Mouse (Mus musculus): Measurements from ENCODE around the gene Ttc25.
"Not testable (repeated sequence)": the region's sequence is repeated elsewhere in the genome, so short reads cannot be mapped to it uniquely, and the experiment has no call there.

Ttc25 gene

DNA sequence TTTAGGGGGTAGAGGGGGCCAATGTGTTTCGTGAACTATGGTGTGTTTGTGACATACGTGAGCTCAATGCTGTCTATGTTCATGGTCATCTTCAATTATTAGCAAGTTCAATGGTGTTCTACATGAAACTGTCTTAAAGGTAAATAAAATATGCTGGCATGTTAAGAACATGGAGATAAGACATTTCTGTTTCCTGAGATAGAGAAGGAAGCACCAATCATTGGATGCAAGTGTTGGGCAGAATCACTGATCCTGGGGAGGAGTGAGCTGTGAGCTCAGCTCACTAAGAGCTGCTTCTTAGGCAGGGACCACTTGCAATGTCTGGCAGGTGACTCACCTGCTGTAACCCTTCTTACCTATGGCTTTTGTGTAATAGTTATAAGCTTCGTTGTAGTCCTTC is 56.0 kb downstream of the Ttc25 start:
- in situ Hi-C loops (cut with MboI, MseI) = no loop called here

DNA sequence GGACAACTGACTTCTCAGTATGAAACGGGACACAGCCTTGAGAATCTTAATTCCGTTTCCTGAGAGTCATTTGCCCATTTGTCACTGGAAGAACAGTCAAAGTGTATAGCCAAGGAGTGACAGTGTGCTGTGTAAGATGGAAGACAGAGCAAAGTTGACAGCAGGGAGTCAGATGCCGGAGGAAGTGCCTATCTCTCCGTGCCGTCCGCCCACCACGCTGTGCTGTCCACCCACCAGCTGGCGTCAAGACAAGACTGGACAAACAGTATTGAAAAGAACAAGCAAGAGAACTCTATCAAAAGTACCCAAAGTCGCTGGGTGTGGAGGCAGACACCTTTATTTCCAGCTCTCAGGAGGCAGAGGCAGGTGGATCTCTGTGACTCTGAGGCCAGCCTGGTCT is 57.7 kb downstream of the Ttc25 start:
- in situ Hi-C loops (cut with MboI, MseI) = no loop called here

DNA sequence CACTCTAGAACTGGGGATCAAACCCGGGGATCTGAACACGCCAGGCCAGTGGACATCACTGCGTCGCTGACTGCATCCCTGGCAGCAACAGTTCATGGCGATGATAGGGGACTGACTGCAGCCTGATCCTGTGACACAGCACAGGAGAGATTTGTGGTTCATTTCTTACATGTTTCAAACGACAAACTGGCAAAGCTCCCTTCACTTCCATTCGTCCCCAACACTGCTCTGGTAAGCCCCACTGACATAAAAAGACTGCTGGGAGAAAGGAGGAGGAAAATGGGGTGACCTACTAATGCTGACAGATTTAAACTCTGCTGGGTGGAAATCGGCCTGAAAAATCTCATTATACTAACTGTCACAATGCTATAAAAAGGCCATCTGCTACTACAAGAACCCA is 58.4 kb downstream of the Ttc25 start:
- in situ Hi-C loops (cut with MboI, MseI) = no loop called here

DNA sequence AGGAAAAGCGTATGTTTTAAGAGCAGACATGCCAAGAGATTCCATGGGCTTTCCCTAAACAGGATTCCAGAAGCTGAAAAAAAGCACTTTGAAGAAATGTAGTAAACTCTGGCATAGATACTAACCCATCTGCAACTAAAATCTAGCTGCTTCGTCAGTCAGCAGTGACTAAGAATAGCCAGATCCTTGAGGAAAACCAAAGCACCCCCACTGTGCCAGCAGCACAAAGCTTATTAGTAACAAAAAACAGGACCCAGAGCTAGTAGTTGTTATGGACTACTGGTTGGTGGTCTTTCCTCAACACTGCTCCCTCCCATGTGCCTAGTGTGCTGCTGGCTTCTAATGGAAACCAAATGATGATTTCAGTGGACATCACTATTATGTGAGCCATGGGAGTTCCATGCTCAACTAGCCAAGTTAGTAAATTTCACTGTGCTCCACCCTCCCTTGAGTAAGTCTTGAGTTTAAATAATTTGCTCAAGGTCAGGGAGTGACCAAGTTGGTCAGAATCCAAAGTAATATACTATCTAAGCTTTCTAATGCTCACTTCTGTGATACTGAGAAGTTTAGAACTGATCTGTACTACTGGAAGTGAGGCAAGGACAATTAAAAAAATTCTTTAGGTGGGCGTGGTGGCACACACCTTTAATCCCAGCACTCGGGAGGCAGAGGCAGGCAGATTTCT is 59.1 kb downstream of the Ttc25 start:
- in situ Hi-C loops (cut with MboI, MseI) = no loop called here

DNA sequence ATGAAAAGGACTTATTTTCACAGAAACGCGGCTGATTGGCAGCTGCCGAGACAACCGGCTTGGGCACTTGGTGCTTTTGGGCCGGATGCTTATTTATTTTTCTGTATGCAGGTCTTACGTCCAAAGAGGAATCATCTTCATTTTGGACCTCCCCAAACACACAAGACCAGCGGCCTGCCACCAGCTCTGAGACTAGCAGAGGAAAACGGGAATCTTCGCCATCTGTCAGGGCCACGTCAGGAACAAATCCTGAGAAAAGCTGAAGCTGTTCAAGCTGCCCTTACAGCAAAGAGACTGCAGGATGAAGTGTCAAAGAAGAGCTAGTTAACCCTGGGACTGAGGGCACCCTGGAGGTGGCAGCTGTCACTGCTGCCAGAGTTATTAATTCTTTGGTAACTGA is 60.0 kb downstream of the Ttc25 start:
- in situ Hi-C loops (cut with MboI, MseI) = no loop called here

DNA sequence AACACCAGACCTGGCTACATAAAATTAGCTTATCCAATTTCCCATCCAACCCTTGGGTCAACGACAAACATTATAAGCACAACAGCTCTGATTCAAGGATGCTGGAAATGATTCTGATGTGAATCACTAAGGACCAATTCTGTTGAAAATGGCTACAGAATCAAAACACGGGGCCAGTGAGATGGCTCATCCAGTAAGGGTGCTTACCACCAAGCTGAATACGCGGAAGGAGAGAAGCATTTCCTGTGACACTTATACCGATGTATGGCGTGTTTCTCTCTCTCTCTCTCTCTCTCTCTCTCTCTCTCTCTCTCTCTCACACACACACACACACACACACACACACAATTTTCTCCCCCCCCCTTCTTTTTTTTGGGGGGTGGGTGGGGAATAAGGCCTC is 61.7 kb downstream of the Ttc25 start:
- in situ Hi-C loops (cut with MboI, MseI) = no loop called here

DNA sequence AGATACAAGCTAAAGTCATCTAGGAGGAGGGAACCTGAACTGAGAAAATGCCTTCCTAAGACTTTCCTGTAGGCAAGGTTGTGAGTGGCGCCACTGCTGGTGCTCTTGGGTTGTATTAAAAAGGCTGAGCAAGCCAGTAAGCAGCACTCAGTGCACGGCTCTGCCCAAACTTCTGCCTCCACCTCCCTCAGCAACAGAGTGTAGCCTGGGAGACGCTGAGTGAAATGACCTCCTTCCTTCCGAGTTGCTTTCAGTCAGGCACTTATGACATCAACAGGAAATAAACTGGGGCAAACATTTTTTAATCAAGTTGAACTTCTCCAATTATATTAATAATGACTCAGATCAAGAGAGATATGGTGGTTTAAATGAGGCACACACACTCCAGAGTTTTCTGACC is 63.4 kb downstream of the Ttc25 start:
- in situ Hi-C loops (cut with MboI, MseI) = no loop called here

DNA sequence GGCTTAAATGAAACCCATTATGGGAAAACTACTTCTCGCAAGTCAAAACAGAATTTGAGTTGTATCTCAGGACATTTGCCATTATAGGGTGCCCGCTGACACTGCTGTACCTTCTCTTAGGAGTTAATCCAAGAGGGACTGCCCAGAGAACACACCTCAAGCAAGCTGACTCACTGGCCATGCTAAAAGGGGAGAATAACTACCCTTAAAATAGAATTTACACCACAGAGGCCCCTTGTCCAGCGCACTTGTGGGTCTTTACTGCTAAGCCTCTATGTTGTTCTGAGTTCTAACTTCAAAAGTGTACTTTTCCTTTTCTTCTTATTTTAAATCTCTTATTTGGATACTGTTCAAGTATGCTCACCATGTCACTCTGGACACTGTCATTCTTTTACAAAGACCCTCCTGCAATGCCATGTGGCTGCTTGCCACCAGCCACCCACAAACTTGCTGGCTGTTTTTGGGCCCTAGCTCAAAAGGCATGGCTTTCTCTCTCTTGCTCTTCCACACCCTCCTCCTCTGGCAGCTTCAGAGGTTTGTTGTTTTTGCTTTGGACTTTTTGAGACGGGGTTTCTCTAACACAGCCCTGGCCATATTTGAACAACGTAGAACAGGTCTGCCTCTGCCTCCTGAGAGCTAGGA is 64.1 kb downstream of the Ttc25 start:
- in situ Hi-C loops (cut with MboI, MseI) = no loop called here

DNA sequence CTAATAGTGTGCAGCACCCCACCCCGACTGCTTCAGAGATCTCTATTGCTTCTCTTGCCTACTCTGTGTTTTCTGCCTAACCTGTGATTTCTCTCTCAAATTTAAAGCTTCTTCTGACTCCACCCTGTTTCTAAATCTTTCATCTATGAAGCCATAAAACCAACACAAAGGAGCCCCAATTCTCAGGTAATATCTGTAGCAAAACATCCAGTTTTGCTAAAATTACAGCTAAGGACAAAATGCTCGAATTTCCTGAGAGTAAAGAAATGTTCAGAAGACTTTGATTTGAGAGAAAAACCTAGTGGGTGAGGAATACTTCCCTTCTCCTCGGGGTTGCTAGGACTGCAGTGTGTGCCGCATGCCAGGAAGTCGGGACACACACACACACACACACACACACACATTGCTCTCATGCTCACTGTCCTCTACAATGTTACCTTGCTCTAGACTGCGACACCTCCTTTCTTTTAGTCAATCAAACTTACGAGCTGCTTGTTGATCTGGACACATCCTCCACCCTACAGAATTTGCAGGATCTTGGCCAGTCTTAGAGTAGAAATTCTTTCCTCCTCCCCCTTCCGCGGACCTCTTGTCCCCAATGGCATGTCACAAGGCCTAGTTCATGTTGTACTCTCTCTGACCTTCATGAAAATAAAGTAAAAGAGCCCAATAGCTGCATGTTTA is 64.7 kb downstream of the Ttc25 start:
- in situ Hi-C loops (cut with MboI, MseI) = no loop called here

DNA sequence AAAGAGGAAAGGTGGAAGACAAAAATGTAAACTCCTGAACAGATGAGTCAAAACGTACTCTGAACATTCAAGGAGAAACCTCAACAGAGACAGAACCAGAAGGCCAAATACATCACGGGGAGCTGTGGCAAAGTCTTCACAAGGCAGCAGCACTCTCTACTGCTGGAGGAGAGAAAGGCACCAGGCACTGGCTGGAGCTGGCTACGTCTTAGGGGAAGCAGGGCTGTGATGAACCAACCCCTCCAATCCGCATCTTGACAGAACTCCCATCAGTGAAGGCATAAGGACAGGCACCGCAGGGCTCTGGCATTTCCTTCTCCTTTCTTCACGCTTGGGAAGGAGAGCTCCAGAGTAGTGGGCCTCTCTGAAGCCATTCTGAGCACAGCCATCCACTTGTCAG is 66.2 kb downstream of the Ttc25 start:
- in situ Hi-C loops (cut with MboI, MseI) = no loop called here

DNA sequence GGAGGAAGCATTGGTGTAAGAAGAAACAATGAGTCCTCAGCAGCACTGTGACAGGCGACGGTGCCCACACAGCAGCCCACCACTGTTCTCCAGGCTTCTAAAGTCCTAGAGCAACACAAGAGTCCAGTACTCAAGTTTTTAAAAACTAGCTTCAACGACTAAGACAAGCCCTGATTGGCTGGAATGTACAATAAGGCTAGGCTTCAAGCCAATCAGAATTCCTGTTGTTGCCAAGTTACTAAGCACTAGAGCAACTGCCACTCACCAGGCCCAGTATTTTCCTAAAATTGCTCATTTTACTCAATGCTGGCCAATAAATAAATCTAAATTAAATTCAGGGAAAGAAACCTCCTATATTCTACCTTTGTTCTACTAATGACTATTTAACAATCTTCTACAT is 67.8 kb downstream of the Ttc25 start:
- in situ Hi-C loops (cut with MboI, MseI) = no loop called here

DNA sequence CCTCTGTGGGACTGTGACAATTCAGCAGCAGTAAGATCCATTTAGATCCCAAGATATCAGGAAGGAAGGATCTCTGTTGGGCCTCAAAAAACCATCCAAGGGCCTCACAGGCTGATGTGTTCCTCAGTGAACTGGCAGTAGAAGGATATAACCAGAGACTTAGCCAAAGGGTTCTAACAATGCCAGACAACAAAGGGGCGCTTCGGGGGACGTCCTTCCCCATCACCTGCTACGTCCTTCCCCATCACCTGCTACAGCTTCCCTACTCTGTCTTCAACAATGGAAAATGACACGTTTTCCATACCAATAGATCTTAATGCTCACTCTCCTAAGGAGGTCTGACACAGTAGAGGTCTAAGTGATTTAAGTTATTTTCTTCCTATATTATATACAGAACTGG is 70.9 kb downstream of the Ttc25 start:
- in situ Hi-C loops (cut with MboI, MseI) = no loop called here

DNA sequence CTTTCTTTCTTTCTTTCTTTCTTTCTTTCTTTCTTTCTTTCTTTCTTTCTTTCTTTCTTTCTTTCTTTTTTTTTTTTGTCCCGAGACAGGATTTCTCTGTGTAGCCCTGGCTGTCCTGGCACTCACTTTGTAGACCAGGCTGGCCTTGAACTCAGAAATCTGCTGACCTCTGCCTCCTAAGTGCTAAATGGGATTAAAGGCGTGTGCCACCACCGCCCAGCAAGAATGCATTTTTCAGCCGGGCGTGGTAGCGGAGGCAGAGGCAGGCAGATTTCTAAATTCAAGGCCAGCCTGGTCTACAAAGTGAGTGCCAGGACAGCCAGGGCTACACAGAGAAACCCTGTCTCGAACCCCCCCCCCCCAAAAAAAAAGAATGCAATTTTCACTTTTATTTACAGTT is 71.4 kb downstream of the Ttc25 start:
- in situ Hi-C loops (cut with MboI, MseI) = not testable (repeated sequence)

DNA sequence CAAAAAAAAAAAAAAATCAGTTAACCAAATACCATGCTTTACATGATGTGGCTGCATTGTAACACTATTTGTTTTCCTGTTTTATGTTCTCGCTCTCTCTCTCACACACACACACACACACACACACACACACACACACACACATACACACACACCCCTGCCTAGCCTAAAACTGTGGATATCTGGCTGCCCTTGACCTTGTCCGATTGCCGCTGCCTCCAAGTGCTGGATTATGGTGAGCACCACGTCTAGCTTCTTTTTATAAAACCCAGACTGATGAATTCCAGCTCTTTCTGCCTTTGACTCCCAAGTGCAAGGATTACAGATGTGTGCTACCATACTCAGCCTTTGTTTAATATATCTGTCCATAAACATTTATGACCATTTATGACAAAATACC is 72.1 kb downstream of the Ttc25 start:
- in situ Hi-C loops (cut with MboI, MseI) = no loop called here

DNA sequence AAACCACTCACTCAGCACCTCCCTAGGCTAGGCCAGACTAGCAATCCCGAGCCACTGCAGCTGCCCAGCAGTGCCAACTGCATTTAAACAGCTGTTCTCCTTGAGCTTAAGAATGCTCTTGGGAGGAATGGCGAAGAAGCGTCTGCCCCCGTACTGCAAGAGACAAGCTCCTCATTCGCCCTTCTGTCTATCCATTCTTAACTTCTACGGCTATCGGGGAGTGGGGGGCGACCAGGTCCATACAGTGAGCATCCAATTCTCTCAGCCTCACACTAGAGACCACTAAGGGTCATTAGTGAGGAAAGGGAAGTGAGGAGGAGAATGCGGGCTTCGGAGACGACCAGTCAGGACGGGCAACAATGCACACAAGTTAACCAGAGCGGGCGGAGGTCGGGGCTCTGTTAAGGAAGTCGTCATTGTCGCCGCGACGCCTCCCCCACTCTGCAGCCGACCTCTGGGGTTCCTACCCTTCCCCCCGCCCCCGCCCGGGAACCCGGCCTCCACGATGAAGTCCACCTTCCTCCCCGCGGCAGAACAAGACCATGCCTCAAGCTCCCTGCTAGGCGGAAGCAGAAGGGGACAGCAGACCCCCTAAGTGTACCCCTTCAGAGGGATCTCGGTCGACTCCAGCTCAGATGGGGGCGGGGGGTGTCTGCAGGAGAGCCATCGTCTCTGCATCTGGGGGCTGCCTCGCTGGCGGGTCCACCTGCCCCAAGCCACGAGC is 73.5 kb downstream of the Ttc25 start, which contains the start of gene Nkiras2:
Gene Nkiras2, plus strand, starts transcription at position 484 of the 724 bp plus-strand sequence.
- in situ Hi-C loops (cut with MboI, MseI) = no loop called here

DNA sequence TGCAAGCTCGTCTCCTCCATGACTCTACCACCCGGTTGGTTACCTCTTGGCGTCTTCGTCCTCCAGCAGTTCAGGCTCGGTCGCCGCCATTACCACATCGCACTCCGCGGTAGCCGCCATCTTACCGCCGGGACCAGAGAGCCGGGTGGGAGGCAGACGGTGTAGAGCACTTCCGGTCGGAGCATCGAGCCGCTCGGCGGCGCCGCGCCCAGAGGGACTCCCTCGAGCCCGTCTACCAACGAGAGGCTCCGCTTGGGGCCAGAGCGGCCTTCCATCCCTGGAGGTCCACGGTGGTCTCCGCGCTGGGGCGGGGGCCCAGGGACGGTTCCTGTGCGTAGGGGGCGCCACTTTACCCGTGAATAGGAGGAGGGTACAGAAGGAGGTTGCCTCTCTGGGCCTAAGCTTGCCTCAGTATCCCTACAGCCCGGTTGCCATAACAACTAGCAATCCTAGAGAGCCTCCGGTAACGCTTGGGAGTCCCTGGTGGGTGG is 74.1 kb downstream of the Ttc25 start:
- in situ Hi-C loops (cut with MboI, MseI) = no loop called here

DNA sequence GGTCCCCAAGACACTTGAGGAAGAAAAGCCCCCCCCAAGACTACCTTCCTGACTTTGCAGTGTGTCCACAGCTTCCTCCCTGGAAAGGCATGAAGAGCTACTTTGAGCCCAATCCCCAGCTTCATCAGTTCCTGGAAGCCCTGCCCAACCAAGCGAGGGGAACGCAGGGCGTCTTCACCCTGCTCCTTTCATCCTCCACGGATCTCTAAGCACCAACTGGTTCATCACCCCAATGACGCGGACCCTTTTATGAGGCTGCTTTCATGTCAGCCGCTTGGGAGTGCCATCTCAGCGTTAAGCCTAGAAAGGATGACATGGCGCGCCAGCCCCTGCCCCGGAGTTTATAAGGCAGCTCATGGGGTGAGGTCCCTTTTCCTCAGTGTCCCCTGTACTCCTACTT is 74.6 kb downstream of the Ttc25 start, which contains the start of gene Dnajc7:
Gene Dnajc7, minus strand, starts transcription at position 187 of the 400 bp plus-strand sequence.
- in situ Hi-C loops (cut with MboI, MseI) = loop anchor here in 1 of 2 experiments (10.0 kb wide), 1 partner anchor 45 kb away; the partner anchor contains the start of gene Cnp
